ENCODE assay signal across 22 mouse cellular contexts in the genomic region with DNA sequence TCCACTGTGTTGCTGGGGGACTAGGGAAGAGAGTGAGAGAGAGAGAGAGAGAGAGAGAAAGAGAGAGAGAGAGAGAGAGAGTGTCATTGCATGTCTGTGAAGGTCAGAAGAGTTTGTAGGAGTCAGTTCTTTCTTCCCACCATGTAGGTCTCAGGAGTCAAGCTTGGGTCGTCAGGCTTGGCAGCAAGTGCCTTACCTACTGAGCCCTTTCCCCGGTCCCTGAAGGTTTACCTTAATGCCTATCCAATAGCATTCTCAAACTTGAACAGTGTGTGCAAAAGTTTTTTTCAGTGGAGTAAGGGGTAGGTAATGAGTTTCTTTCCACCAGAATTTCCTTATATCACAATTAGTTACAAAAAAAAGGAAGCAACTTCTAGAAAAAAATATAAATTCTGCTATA. TPM values are rescaled to one million over a fixed set of nuclear protein-coding genes. Genes with fewer than 3 reads are reported as not detected.
A peak's percentile ranks its signal among the peaks of the same experiment; 100 is the strongest.
DNase-seq lines count a peak whose midpoint lies in the region; ATAC-seq and TF ChIP-seq lines count a peak whose summit lies in the region.
"Had no signal": no experiment of that assay in that cellular context is flagged by ENCODE, and none has a peak within 500 bp of the region (broad histone marks: within the 10 kb centered on the region; RNA-seq: fewer than 3 reads in every experiment).

No protein-coding gene starts in this region.

- no peak for ATAC-seq in heart, embryonic 12.5 days (ENCODE audit: insufficient number of reproducible peaks, low FRiP score)
- no peak for ATAC-seq in heart, embryonic 16.5 days (replicated peaks; ENCODE audit: extremely low read depth, insufficient read depth, low FRiP score)
- ATAC-seq: CD4-positive, CD25-positive, alpha-beta regulatory T cell, adult 4 months; forebrain, embryonic 15.5 days; hindbrain, embryonic 16.5 days; inflammation-experienced regulatory T-cells, adult 6 months; intestine, postnatal 0 days had no signal

- intact Hi-C loops in gastrocnemius, adult 2 months (cut with DNase I), result no loop called here
- intact Hi-C loops in gastrocnemius, postnatal 14 days (cut with DNase I; ENCODE audit: low total_unique reads), result no loop called here
- intact Hi-C loops in heart, postnatal 25 days (cut with DNase I), result loop anchor here (5.0 kb wide), 1 partner anchor 162 kb away; no protein-coding TSS in a partner anchor
- intact Hi-C loops in heart, postnatal 36 days (cut with DNase I), result no loop called here

- WGBS in heart, embryonic 12.5 days, result 33% methylated on average over 2 of the region's 2 CpGs
- WGBS in heart, embryonic 16.5 days, result 35% methylated on average over 2 of the region's 2 CpGs

- no peak for DNase-seq in gastrocnemius, adult 2 months
- DNase-seq in gastrocnemius, postnatal 14 days, result no peak
- no peak for DNase-seq in heart, postnatal 25 days (ENCODE audit: low spot score)
- DNase-seq in heart, postnatal 36 days, result no peak
- DNase-seq in heart, postnatal 4 days, result peak; percentile 30
- DNase-seq: adrenal gland, postnatal 10 days; B cell, adult 2 months; cerebellum, adult 11-12 months; cerebellum, adult 9-10 months; cerebellum, postnatal 25 days; gastrocnemius, postnatal 10 days; kidney, adult 8-10 months had no signal

- H3K27ac ChIP-seq in gastrocnemius, adult 2 months, result peak overlapping the region; percentile 24; the same call in 1 of the 2 replicates
- peak overlapping the region; percentile 93 for H3K27ac ChIP-seq in heart, embryonic 12.5 days (ENCODE audit: poor library complexity, severe bottlenecking)
- H3K27ac ChIP-seq in heart, embryonic 16.5 days (ENCODE audit: low read length), result peak overlapping the region; percentile 92
- H3K27ac ChIP-seq: embryonic facial prominence, embryonic 12.5 days; forebrain, embryonic 15.5 days; hindbrain, embryonic 12.5 days had no signal

- no peak for TF ChIP-seq CTCF in gastrocnemius, adult 2 months (IDR thresholded peaks at IDR 0.05)

- no peaks in the 10 kb centered on the region for H3K27me3 ChIP-seq in heart, embryonic 12.5 days (replicated peaks)
- no peaks in the 10 kb centered on the region for H3K27me3 ChIP-seq in heart, embryonic 16.5 days (ENCODE audit: control insufficient read depth, insufficient read depth, low read length)
- H3K27me3 ChIP-seq: embryonic facial prominence, embryonic 12.5 days; forebrain, embryonic 15.5 days; hindbrain, embryonic 12.5 days had no signal

- peak overlapping the region; percentile 17; the same call in 1 of the 2 replicates for H3K4me3 ChIP-seq in gastrocnemius, adult 2 months
- H3K4me3 ChIP-seq in heart, embryonic 12.5 days, result peak overlapping the region; percentile 57
- H3K4me3 ChIP-seq in heart, embryonic 16.5 days (ENCODE audit: low read length), result peak overlapping the region; percentile 60
- H3K4me3 ChIP-seq: embryonic facial prominence, embryonic 12.5 days; forebrain, embryonic 15.5 days; hindbrain, embryonic 12.5 days had no signal

- H3K36me3 ChIP-seq in heart, embryonic 12.5 days, result 0 out of 2 replicates have a peak, but pooled peaks cover 4% of the 10 kb centered on the region
- peaks cover 3% of the 10 kb centered on the region; the same call in 1 of the 2 replicates for H3K36me3 ChIP-seq in heart, embryonic 16.5 days (ENCODE audit: control insufficient read depth, insufficient read depth)
- H3K36me3 ChIP-seq: embryonic facial prominence, embryonic 12.5 days; forebrain, embryonic 15.5 days; G1E; hindbrain, embryonic 12.5 days had no signal

- H3K4me1 ChIP-seq in heart, embryonic 12.5 days (replicated peaks), result 0 out of 2 replicates have a peak, but pooled peaks cover 11% of the 10 kb centered on the region
- H3K4me1 ChIP-seq in heart, embryonic 16.5 days (ENCODE audit: control insufficient read depth, insufficient read depth, low read length), result peaks cover 11% of the 10 kb centered on the region
- H3K4me1 ChIP-seq: embryonic facial prominence, embryonic 12.5 days; hindbrain, embryonic 12.5 days had no signal

- H3K9me3 ChIP-seq in heart, embryonic 12.5 days (replicated peaks), result no peaks in the 10 kb centered on the region
- no peaks in the 10 kb centered on the region for H3K9me3 ChIP-seq in heart, embryonic 16.5 days (replicated peaks; ENCODE audit: control insufficient read depth, low read length)
- H3K9me3 ChIP-seq: embryonic facial prominence, embryonic 12.5 days; forebrain, embryonic 15.5 days; G1E; hindbrain, embryonic 12.5 days had no signal

- H3K4me2 ChIP-seq in heart, embryonic 12.5 days, result peak overlapping the region; percentile 28
- H3K4me2 ChIP-seq in heart, embryonic 16.5 days (ENCODE audit: low read depth, low read length), result no peak overlapping the region
- H3K4me2 ChIP-seq: embryonic facial prominence, embryonic 12.5 days; forebrain, embryonic 15.5 days; hindbrain, embryonic 12.5 days had no signal

- peak overlapping the region; percentile 87 for H3K9ac ChIP-seq in heart, embryonic 12.5 days
- H3K9ac ChIP-seq in heart, embryonic 16.5 days (ENCODE audit: low read length), result peak overlapping the region; percentile 79
- H3K9ac ChIP-seq: embryonic facial prominence, embryonic 12.5 days; forebrain, embryonic 15.5 days; hindbrain, embryonic 12.5 days had no signal

RNA-seq across cellular contexts. Expression of a gene that starts 1.6 kb away (rescaled TPM):
- total RNA-seq in gastrocnemius, adult 2 months (2021), result 10 to 100 TPM in 1 of 2 experiments, 1 to 10 TPM in 1; 7.6 to 25.9 TPM
- 1 to 10 TPM; 1.6 TPM for total RNA-seq in gastrocnemius, postnatal 14 days (2021)
- 666 and 709 TPM in 2 replicates for polyA plus RNA-seq in heart, embryonic 12.5 days (2016; fragmentation: Nextera tagmentation; extraction: Ambion mirVana)
- 1,000 to 10,000 TPM; 6,036 to 6,221 TPM for total RNA-seq in heart, postnatal 25 days (2021)
- polyA plus RNA-seq in heart, embryonic 16.5 days (2015; fragmentation: Nextera tagmentation; extraction: Ambion mirVana), result 1,143 and 1,291 TPM in 2 replicates
- 1,000 to 10,000 TPM; 6,022 to 6,533 TPM for total RNA-seq in heart, postnatal 36 days (2021)
- total RNA-seq in heart, postnatal 4 days (2021), result 1,000 to 10,000 TPM; 3,107 to 3,542 TPM
- total RNA-seq: G1E had no signal
- polyA plus RNA-seq: G1E had no signal

RNA-seq across cellular contexts. Expression of a gene that starts 40.7 kb away (rescaled TPM):
- 10 to 100 TPM; 45.6 to 62.4 TPM for total RNA-seq in gastrocnemius, adult 2 months (2021)
- total RNA-seq in gastrocnemius, postnatal 14 days (2021), result 10 to 100 TPM; 28.0 to 68.5 TPM
- polyA plus RNA-seq in heart, embryonic 12.5 days (2016; fragmentation: Nextera tagmentation; extraction: Ambion mirVana), result 5.5 TPM in 2 replicates
- total RNA-seq in heart, postnatal 25 days (2021), result 10 to 100 TPM; 14.5 to 16.1 TPM
- 4.7 and 5.1 TPM in 2 replicates for polyA plus RNA-seq in heart, embryonic 16.5 days (2015; fragmentation: Nextera tagmentation; extraction: Ambion mirVana)
- 10 to 100 TPM; 15.4 to 17.5 TPM for total RNA-seq in heart, postnatal 36 days (2021)
- 10 to 100 TPM; 21.1 to 21.5 TPM for total RNA-seq in heart, postnatal 4 days (2021)
- polyA plus RNA-seq: G1E had no signal

Comparison
In these comparisons a context has a peak if more than half of its experiments do, and no peak if none do; other contexts are left out.
1. H3K27ac ChIP-seq: peak in every context shown above with its lines; median percentile 93 in heart, embryonic 12.5 days; 92 in heart, embryonic 16.5 days; 24 in gastrocnemius, adult 2 months.
2. RNA of a gene that starts 1.6 kb away (total RNA-seq): 6,022 to 6,533 TPM in heart, postnatal 36 days, 6,036 to 6,221 TPM in heart, postnatal 25 days and 3,107 to 3,542 TPM in heart, postnatal 4 days; 7.6 to 25.9 TPM in gastrocnemius, adult 2 months and 1.6 TPM in gastrocnemius, postnatal 14 days; every median in the first group is over 100 times any median in the second.
3. Peak in every context shown above with its lines, with median percentiles within 50 percentile points of each other: H3K4me3 ChIP-seq.